Comparison of ENCODE assay signal across 7 mouse cellular contexts in genomic region chr5:35671474-35671891, GRCm38 (mm10). TPM values are rescaled to one million over a fixed set of nuclear protein-coding genes. Genes with fewer than 3 reads are reported as not detected.
DNase-seq lines count a peak whose midpoint lies in the region; ATAC-seq lines count a peak whose summit lies in the region.

No protein-coding gene starts in this region.

- H3K9me3 ChIP-seq in intestine, embryonic 15.5 days, result no peaks in the 10 kb centered on the region
- no peaks in the 10 kb centered on the region for H3K9me3 ChIP-seq in neural tube, embryonic 15.5 days (replicated peaks)

- WGBS in intestine, embryonic 15.5 days, result 58% methylated on average over 9 of the region's 9 CpGs
- 70% methylated on average over 9 of the region's 9 CpGs for WGBS in neural tube, embryonic 15.5 days

- H3K4me2 ChIP-seq in intestine, embryonic 15.5 days (replicated peaks), result no peak overlapping the region
- no peak overlapping the region for H3K4me2 ChIP-seq in neural tube, embryonic 15.5 days

- H3K9ac ChIP-seq in intestine, embryonic 15.5 days, result no peak overlapping the region
- no peak overlapping the region for H3K9ac ChIP-seq in neural tube, embryonic 15.5 days (replicated peaks)

- intact Hi-C loops in left cerebral cortex, postnatal 10 days (cut with DNase I), result no loop called here

- 0 out of 2 replicates have a peak, but pooled peaks have one; percentile 8 for ATAC-seq in intestine, embryonic 15.5 days
- ATAC-seq in neural tube, embryonic 15.5 days (ENCODE audit: low FRiP score), result peak; percentile 62

- peak overlapping the region; percentile 68 for H3K27ac ChIP-seq in intestine, embryonic 15.5 days
- peak overlapping the region; percentile 64 for H3K27ac ChIP-seq in neural tube, embryonic 15.5 days (replicated peaks)

- no peaks in the 10 kb centered on the region for H3K27me3 ChIP-seq in intestine, embryonic 15.5 days (replicated peaks)
- H3K27me3 ChIP-seq in neural tube, embryonic 15.5 days (replicated peaks), result no peaks in the 10 kb centered on the region

- H3K4me1 ChIP-seq in intestine, embryonic 15.5 days (replicated peaks), result peaks cover 56% of the 10 kb centered on the region
- H3K4me1 ChIP-seq in neural tube, embryonic 15.5 days, result peaks cover 42% of the 10 kb centered on the region

- H3K4me3 ChIP-seq in intestine, embryonic 15.5 days (replicated peaks), result no peak overlapping the region
- H3K4me3 ChIP-seq in neural tube, embryonic 15.5 days (replicated peaks), result no peak overlapping the region

- no peaks in the 10 kb centered on the region for H3K36me3 ChIP-seq in intestine, embryonic 15.5 days
- no peaks in the 10 kb centered on the region for H3K36me3 ChIP-seq in neural tube, embryonic 15.5 days

- DNase-seq in 3T3-L1 (ENCODE audit: low read depth, low spot score), result peak; percentile 94
- peak; percentile 62 for DNase-seq in adrenal gland, postnatal 25 days
- peak; percentile 81 for DNase-seq in gastrocnemius, postnatal 10 days
- DNase-seq in left cerebral cortex, postnatal 10 days (ENCODE audit: extremely low spot score in 1 of 2, low spot score in 2 of 2), result peak; percentile 46 to 85
- no peak for DNase-seq in natural killer cell, adult 2 months (ENCODE audit: low spot score in 2 of 2)

RNA-seq across cellular contexts. Expression of gene Htra3, which starts 8.1 kb away (rescaled TPM):
- 35.5 and 44.3 TPM in 2 replicates for total RNA-seq in adrenal gland, postnatal 25 days (2021)
- 10 to 100 TPM; 48.0 to 61.7 TPM for total RNA-seq in gastrocnemius, postnatal 10 days (2021)
- 47.2 and 48.2 TPM in 2 replicates for polyA plus RNA-seq in intestine, embryonic 15.5 days (2015; fragmentation: Nextera tagmentation; extraction: Ambion mirVana)
- total RNA-seq in left cerebral cortex, postnatal 10 days (2021), result 10 to 100 TPM; 14.0 to 14.9 TPM
- polyA plus RNA-seq in neural tube, embryonic 15.5 days (2015; fragmentation: Nextera tagmentation; extraction: Ambion mirVana), result 21.3 and 23.9 TPM in 2 replicates

Comparison
In these comparisons a context has a peak if more than half of its experiments do, and no peak if none do; other contexts are left out.
1. DNase-seq: peak in 3T3-L1 (single experiment), adrenal gland, postnatal 25 days (single experiment), gastrocnemius, postnatal 10 days (single experiment) and left cerebral cortex, postnatal 10 days (2 of 2); none in natural killer cell, adult 2 months (0 of 2).